In genomic region chr7:19557086-19557485, GRCm38 (mm10) we compare ENCODE assay signal across 14 mouse cellular contexts. TPM values are rescaled to one million over a fixed set of nuclear protein-coding genes. Genes with fewer than 3 reads are reported as not detected.
A peak's percentile ranks its signal among the peaks of the same experiment; 100 is the strongest.
DNase-seq lines count a peak whose midpoint lies in the region; ATAC-seq and TF ChIP-seq lines count a peak whose summit lies in the region.
"Had no signal": no experiment of that assay in that cellular context is flagged by ENCODE, and none has a peak within 500 bp of the region (broad histone marks: within the 10 kb centered on the region; RNA-seq: fewer than 3 reads in every experiment).

No protein-coding gene starts in this region.

- no peaks in the 10 kb centered on the region for H3K9me3 ChIP-seq in heart, embryonic 15.5 days (replicated peaks)
- H3K9me3 ChIP-seq in heart, postnatal 0 days (replicated peaks; ENCODE audit: control insufficient read depth, low read length): no peaks in the 10 kb centered on the region

- H3K4me2 ChIP-seq in heart, embryonic 15.5 days: no peak overlapping the region
- no peak overlapping the region for H3K4me2 ChIP-seq in heart, postnatal 0 days (ENCODE audit: low read depth, low read length)

- H3K27ac ChIP-seq in heart, embryonic 15.5 days: peak overlapping the region; percentile 53
- peak overlapping the region; percentile 50 for H3K27ac ChIP-seq in heart, postnatal 0 days (ENCODE audit: low read depth)

- TF ChIP-seq EP300 in heart, postnatal 0 days (IDR thresholded peaks at IDR 0.05; ENCODE audit: low read depth): no peak

- no peak overlapping the region for H3K4me3 ChIP-seq in heart, embryonic 15.5 days
- H3K4me3 ChIP-seq in heart, postnatal 0 days (ENCODE audit: low read depth, low read length): no peak overlapping the region
- H3K4me3 ChIP-seq: myocyte had no signal

- H3K36me3 ChIP-seq in heart, embryonic 15.5 days: no peaks in the 10 kb centered on the region; the same call in 1 of the 2 replicates
- H3K36me3 ChIP-seq in heart, postnatal 0 days (replicated peaks; ENCODE audit: control insufficient read depth, insufficient read depth, low read length): peaks cover 8% of the 10 kb centered on the region; the same call in 1 of the 2 replicates

- no peaks in the 10 kb centered on the region for H3K27me3 ChIP-seq in heart, embryonic 15.5 days
- no peaks in the 10 kb centered on the region for H3K27me3 ChIP-seq in heart, postnatal 0 days (ENCODE audit: control insufficient read depth, insufficient read depth, low read length)
- H3K27me3 ChIP-seq: CH12.LX, Patski had no signal

- H3K9ac ChIP-seq in heart, embryonic 15.5 days: no peak overlapping the region
- peak overlapping the region; percentile 29; the same call in 1 of the 2 replicates for H3K9ac ChIP-seq in heart, postnatal 0 days (replicated peaks; ENCODE audit: low read depth, low read length)

- DNase-seq in gastrocnemius, adult 8-10 months (ENCODE audit: low spot score in 2 of 2): peak; percentile 5 to 40
- DNase-seq in gastrocnemius, postnatal 4 days (ENCODE audit: low spot score in 2 of 2): no peak
- DNase-seq in kidney, adult 9 months: peak; percentile 55
- no peak for DNase-seq in kidney, adult 18-20 months
- DNase-seq in heart, postnatal 0 days (ENCODE audit: low spot score): no peak
- DNase-seq: adrenal gland, adult 8-10 months; spleen, adult 18-20 months; thymus, adult 18-20 months had no signal

- no peak for ATAC-seq in heart, embryonic 15.5 days (replicated peaks; ENCODE audit: insufficient number of reproducible peaks, insufficient read depth, low FRiP score, low read depth)
- ATAC-seq in heart, postnatal 0 days (ENCODE audit: insufficient read depth, low read depth): no peak
- no peak for ATAC-seq in erythroid progenitor cell, adult 5-6 weeks (replicated peaks; ENCODE audit: low FRiP score, poor library complexity, severe bottlenecking)
- ATAC-seq: Patski had no signal

- TF ChIP-seq CTCF in heart, postnatal 0 days (IDR thresholded peaks at IDR 0.05; ENCODE audit: low read depth): no peak

- WGBS in heart, embryonic 15.5 days: 73% methylated on average over 2 of the region's 2 CpGs
- 67% methylated on average over 2 of the region's 2 CpGs for WGBS in heart, postnatal 0 days

- H3K4me1 ChIP-seq in heart, embryonic 15.5 days (replicated peaks): peaks cover 59% of the 10 kb centered on the region
- peaks cover 37% of the 10 kb centered on the region for H3K4me1 ChIP-seq in heart, postnatal 0 days (ENCODE audit: control insufficient read depth, insufficient read depth)

RNA-seq across cellular contexts. Expression of gene Ppp1r37, which starts 5.8 kb away (rescaled TPM):
- 10 to 100 TPM; 45.9 to 52.8 (median 48.8) TPM for total RNA-seq in gastrocnemius, adult 8-10 months (2022)
- total RNA-seq in gastrocnemius, postnatal 4 days (2021): 10 to 100 TPM; 44.7 to 46.6 TPM
- 15.8 and 24.0 TPM in 2 replicates for polyA plus RNA-seq in heart, embryonic 15.5 days (2015; fragmentation: Nextera tagmentation; extraction: Ambion mirVana)
- 40.6 and 53.3 TPM in 2 replicates for total RNA-seq in heart, postnatal 0 days (2014; rRNA removed; ENCODE audit: low replicate concordance)
- polyA plus RNA-seq in heart, postnatal 0 days (2015; fragmentation: Nextera tagmentation; extraction: Ambion mirVana): 11.4 and 12.6 TPM in 2 replicates
- 51.1 and 51.5 TPM in 2 replicates for total RNA-seq in erythroid progenitor cell, adult 5-6 weeks (2015; ENCODE audit: low replicate concordance)
- 54.5 and 74.7 TPM in 2 replicates for total RNA-seq in erythroid progenitor cell, adult 5-6 weeks (2017; ENCODE audit: low replicate concordance)

RNA-seq across cellular contexts. Expression of gene Zfp296, which starts 20.0 kb away (rescaled TPM):
- total RNA-seq in gastrocnemius, adult 8-10 months (2022): 1 to 10 TPM in 1 of 4 experiments, under 1 TPM in 3; 0.56 to 1.1 (median 0.77) TPM
- total RNA-seq in gastrocnemius, postnatal 4 days (2021): under 1 TPM in 1 of 2 experiments, not detected in 1; 0.17 TPM
- polyA plus RNA-seq in heart, embryonic 15.5 days (2015; fragmentation: Nextera tagmentation; extraction: Ambion mirVana): 0.38 and 0.42 TPM in 2 replicates
- total RNA-seq in heart, postnatal 0 days (2014; rRNA removed; ENCODE audit: low replicate concordance): 0.12 and 3.6 TPM in 2 replicates
- polyA plus RNA-seq in heart, postnatal 0 days (2015; fragmentation: Nextera tagmentation; extraction: Ambion mirVana): 0.12 and 0.15 TPM in 2 replicates
- not detected in 2 replicates for total RNA-seq in erythroid progenitor cell, adult 5-6 weeks (2015; ENCODE audit: low replicate concordance)
- 1.7 TPM in 1 of 2 replicates, not detected in the other for total RNA-seq in erythroid progenitor cell, adult 5-6 weeks (2017; ENCODE audit: low replicate concordance)
- total RNA-seq: layer of hippocampus, postnatal 10 days had no signal

RNA-seq across cellular contexts. Expression of gene Gemin7, which starts 20.3 kb away (rescaled TPM):
- 100 to 1,000 TPM in 2 of 4 experiments, 10 to 100 TPM in 2; 78.5 to 108 (median 99.3) TPM for total RNA-seq in gastrocnemius, adult 8-10 months (2022)
- total RNA-seq in gastrocnemius, postnatal 4 days (2021): 10 to 100 TPM; 52.3 to 56.4 TPM
- polyA plus RNA-seq in heart, embryonic 15.5 days (2015; fragmentation: Nextera tagmentation; extraction: Ambion mirVana): 111 and 131 TPM in 2 replicates
- 63.2 and 67.3 TPM in 2 replicates for total RNA-seq in heart, postnatal 0 days (2014; rRNA removed; ENCODE audit: low replicate concordance)
- 114 and 115 TPM in 2 replicates for polyA plus RNA-seq in heart, postnatal 0 days (2015; fragmentation: Nextera tagmentation; extraction: Ambion mirVana)
- 78.9 and 80.1 TPM in 2 replicates for total RNA-seq in erythroid progenitor cell, adult 5-6 weeks (2015; ENCODE audit: low replicate concordance)
- 19.6 and 26.4 TPM in 2 replicates for total RNA-seq in erythroid progenitor cell, adult 5-6 weeks (2017; ENCODE audit: low replicate concordance)

RNA-seq across cellular contexts. Expression of gene Nkpd1, which starts 39.4 kb away (rescaled TPM):
- not detected for total RNA-seq in gastrocnemius, adult 8-10 months (2022)
- total RNA-seq in gastrocnemius, postnatal 4 days (2021): under 1 TPM; 0.10 to 0.12 TPM
- not detected in 2 replicates for polyA plus RNA-seq in heart, embryonic 15.5 days (2015; fragmentation: Nextera tagmentation; extraction: Ambion mirVana)
- total RNA-seq in heart, postnatal 0 days (2014; rRNA removed; ENCODE audit: low replicate concordance): not detected in 2 replicates
- not detected in 2 replicates for polyA plus RNA-seq in heart, postnatal 0 days (2015; fragmentation: Nextera tagmentation; extraction: Ambion mirVana)
- total RNA-seq in erythroid progenitor cell, adult 5-6 weeks (2015; ENCODE audit: low replicate concordance): not detected in 2 replicates
- not detected in 2 replicates for total RNA-seq in erythroid progenitor cell, adult 5-6 weeks (2017; ENCODE audit: low replicate concordance)

RNA-seq across cellular contexts. Expression of gene Clasrp, which starts 47.2 kb away (rescaled TPM):
- 10 to 100 TPM in 1 of 4 experiments, 1 to 10 TPM in 3; 6.3 to 10.0 (median 9.2) TPM for total RNA-seq in gastrocnemius, adult 8-10 months (2022)
- 10 to 100 TPM; 29.9 to 32.8 TPM for total RNA-seq in gastrocnemius, postnatal 4 days (2021)
- 28.5 and 39.0 TPM in 2 replicates for polyA plus RNA-seq in heart, embryonic 15.5 days (2015; fragmentation: Nextera tagmentation; extraction: Ambion mirVana)
- total RNA-seq in heart, postnatal 0 days (2014; rRNA removed; ENCODE audit: low replicate concordance): 18.9 and 75.2 TPM in 2 replicates
- polyA plus RNA-seq in heart, postnatal 0 days (2015; fragmentation: Nextera tagmentation; extraction: Ambion mirVana): 13.4 and 17.5 TPM in 2 replicates
- total RNA-seq in erythroid progenitor cell, adult 5-6 weeks (2015; ENCODE audit: low replicate concordance): 12.3 and 14.3 TPM in 2 replicates
- total RNA-seq in erythroid progenitor cell, adult 5-6 weeks (2017; ENCODE audit: low replicate concordance): 19.9 and 45.4 TPM in 2 replicates

Comparison
In these comparisons a context has a peak if more than half of its experiments do, and no peak if none do; other contexts are left out.
1. DNase-seq: peak in gastrocnemius, adult 8-10 months (2 of 2) and kidney, adult 9 months (single experiment); none in gastrocnemius, postnatal 4 days (0 of 2), kidney, adult 18-20 months (single experiment) and heart, postnatal 0 days (single experiment).